Mouse (Mus musculus) kidney, postnatal 36 days (tissue): ENCODE data around the gene Tubal3.

Experiments
- DNase-seq, 2 experiments: peaks; one replicate each; pipeline ENCODE4 v3.0.0; 2021 to 2022; ENCODE audit warnings: mixed read lengths in 2 of 2

Gene Tubal3

DNA sequence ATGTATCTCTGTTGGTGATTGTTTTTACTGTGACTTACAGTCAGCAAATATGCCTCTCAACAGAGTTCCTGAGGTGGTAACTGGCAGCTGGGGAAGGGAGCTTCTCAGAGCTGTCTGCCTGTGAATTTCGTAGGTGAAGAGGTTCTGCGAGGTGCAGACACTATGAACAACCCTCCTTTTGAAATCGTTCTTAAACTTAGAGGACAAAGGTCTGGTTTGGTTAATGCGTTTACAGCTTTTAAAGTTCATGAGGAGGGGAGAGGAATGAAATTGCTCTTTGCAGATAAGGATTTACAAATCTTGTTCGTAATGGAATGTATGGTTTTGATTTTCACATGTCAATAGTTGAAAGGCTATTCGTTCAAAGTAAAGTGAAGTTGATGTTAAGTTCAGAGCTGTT, 7.6 kb downstream of the Tubal3 start:
- no peak for DNase-seq

DNA sequence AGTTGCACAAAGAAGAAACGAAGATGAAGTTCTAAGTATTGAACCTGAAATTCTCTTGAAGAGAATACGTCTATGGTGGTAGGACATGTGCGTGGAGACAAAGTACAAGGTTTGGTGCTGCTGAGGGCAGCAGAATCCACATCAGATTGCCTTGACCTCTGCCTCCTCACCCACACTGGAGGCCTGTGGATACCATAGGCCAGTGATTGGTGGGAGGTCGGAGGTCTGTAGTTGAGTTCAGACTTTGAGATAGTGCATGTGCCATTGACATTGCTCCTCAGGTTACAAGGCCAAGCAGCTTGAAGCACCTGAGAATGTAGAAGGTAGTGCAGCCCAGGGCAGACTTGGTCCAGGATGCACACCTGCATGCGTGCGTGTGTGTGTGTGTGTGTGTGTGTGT, 8.0 kb downstream of the Tubal3 start:
- DNase-seq, result no peak

DNA sequence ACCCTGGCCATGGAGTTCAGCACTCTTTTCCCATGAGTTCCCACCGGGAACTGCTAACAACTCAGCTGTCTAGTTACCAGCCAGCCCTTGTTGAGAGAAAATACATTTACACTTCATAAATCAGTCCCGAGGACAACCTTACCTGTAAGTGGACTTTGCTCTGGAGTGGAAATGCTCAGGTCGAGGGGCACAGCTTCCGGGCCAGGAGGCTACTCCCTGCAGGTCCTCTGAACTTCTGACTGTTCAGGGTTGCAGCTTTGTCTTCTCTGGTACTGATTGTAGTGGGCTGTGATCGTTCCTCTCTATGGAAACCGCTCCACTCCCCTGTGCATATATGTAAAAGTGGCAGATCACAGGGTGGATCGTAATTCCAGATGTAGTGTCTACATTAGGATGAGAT, 26.6 kb downstream of the Tubal3 start:
- DNase-seq, result no peak

DNA sequence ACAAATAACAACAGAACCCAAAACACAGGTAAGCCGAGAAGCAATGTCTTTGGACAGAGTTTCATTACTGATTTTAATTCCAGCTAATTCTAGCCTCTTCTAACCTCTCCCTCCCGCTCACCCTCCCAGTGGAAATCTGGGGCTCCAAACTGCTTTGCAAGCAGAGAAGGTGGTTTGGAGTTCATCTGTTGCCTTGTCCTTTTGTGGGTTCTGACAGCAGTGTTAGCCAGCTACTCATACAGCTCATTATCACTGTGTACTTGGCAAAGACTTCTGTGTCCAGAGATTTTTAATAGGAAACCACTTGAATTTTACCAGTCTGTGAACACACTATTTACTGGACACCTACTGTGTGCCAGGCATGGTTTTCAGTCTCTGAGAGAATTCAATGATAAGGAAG, 27.2 kb downstream of the Tubal3 start, which contains the start of gene Ucn3:
Gene Ucn3 (minus strand): TSS at position 101 of the 400 bp plus-strand sequence.
- no peak for DNase-seq

DNA sequence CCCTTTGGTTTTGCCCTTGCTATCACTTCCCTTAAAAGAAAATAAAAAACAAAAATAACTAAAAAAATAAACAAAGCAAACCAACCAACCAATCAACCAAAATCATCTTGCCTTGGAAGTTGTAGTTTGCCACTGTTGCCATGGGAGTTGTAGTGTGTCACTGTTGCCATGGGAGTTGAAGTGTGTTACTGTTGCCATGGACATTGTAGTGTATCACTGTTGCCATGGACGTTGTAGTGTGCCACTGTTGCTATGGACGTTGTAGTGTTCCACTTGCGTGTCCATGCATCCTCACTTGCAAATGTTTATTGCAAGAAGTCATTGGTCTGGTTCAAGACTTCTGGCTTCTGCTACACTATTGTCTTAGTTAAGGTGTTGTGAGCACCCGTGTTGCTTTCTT, 29.2 kb downstream of the Tubal3 start:
- DNase-seq, result no peak

DNA sequence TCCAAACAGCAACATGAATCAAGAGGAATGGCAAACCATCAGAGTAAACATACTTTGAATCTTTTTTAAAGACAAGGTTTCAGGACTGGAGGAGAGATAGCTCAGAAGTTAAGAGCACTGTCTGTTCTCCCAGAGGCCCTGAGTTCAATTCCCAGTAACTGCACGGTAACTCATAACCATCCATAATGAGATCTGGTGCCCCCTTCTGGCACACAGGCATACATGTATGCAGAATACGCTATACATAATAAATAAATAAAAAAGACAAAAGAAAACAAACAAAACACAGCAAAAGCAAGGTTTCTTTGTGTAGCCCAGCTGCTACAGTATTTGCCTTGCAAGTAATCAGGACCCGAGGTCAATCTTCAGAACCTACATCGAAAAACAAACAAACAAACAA, 31.4 kb downstream of the Tubal3 start:
- DNase-seq, result no peak

DNA sequence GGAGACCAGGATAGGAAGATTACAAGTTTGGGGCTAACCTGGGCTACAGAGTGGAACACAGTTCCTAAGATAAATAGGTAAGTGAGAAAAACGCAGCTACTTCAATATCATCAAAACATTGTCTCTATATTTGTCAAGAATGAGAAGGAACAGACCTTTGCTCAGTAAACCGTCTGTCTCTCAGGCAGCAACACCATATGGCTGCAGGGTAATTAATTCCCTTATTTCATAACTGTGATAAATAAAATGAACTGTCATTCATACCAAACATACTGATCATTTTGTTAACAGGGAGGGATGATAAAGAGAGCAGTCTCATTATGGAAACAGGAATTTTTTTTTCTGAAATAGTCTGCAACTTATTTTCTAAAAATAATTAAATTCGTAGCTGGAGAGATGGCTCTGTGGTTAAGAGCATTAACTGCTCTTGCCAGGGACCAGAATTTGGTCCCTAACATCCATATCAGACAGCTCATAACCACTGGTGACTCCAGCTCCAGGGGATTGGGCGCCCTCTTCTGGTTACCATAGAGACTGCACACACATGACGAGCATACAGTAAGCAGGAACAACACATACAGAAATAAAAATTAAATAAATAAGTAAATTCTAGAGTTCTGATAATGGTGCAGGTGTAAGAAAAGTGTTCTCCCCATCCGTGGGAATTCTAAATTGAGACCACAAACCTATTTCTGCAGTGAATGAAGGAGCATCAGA, 33.3 kb downstream of the Tubal3 start:
- peak in 1 of 2 experiments; percentile 2 for DNase-seq

DNA sequence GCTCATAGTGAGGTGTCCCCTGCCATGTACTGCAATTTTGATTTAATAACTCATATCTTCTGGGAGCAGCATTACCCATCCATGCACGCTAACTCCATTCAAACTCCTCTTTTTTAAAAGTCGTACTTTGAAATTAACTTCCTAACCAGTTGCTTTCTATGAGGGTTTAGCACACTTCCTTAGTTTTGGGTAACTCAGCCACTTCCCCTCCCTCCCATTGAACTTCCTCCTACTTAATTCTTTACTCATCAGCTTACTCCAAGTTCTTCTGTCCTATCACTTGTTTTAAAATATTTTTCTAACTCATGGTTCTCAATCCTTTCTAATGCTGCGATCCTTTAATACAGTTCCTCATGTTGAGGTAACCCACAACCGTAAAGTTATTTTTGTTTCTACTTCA, 50.8 kb downstream of the Tubal3 start:
- no peak for DNase-seq
